19 mouse cellular contexts compared by ENCODE assay signal in the genomic region with DNA sequence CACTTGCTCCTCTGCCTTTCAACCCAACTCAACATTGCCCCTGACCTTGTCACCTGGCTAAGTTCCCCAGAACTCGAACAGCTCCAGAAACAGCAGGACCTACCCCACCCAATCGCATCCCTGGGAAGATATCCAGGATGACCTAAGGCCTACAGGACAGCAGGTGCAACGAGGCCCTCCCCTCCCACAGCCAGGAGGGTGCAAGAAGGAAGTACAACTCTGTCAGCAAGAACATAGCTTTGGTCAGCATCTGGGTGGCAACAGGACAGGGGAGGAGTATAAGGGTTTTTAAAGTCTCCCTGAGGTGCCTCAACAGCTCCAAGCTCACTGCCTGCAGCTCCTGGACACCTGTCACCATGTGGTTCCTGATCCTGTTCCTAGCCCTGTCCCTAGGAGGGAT. TPM values are rescaled to one million over a fixed set of nuclear protein-coding genes. Genes with fewer than 3 reads are reported as not detected.
"Had no signal": no experiment of that assay in that cellular context is flagged by ENCODE, and none has a peak within 500 bp of the region (broad histone marks: within the 10 kb centered on the region; RNA-seq: fewer than 3 reads in every experiment).

Gene Klk1b3 (plus strand): TSS at position 301 of the 400 bp plus-strand sequence.

- H3K4me3 ChIP-seq: neural tube, embryonic 13.5 days; neural tube, embryonic 15.5 days; stomach, embryonic 15.5 days had no signal

- H3K9ac ChIP-seq: neural tube, embryonic 13.5 days; neural tube, embryonic 15.5 days; stomach, embryonic 15.5 days had no signal

- DNase-seq: retina, postnatal 1 day; right cerebral cortex, adult 18-20 months; right cerebral cortex, postnatal 14 days; right cerebral cortex, postnatal 25 days; right cerebral cortex, postnatal 4 days; spleen, adult 18-20 months; thymus, adult 18-20 months; thymus, adult 2 months; thymus, postnatal 14 days; thymus, postnatal 25 days; thymus, postnatal 36 days; thymus, postnatal 4 days had no signal

- H3K27ac ChIP-seq: neural tube, embryonic 13.5 days; neural tube, embryonic 15.5 days; stomach, embryonic 15.5 days; stomach, postnatal 0 days had no signal

- H3K4me1 ChIP-seq: neural tube, embryonic 13.5 days; neural tube, embryonic 15.5 days; stomach, embryonic 15.5 days had no signal

- H3K27me3 ChIP-seq: neural tube, embryonic 13.5 days; neural tube, embryonic 15.5 days; stomach, embryonic 15.5 days had no signal

- H3K4me2 ChIP-seq: neural tube, embryonic 13.5 days; neural tube, embryonic 15.5 days; stomach, embryonic 15.5 days had no signal

- H3K9me3 ChIP-seq: neural tube, embryonic 13.5 days; neural tube, embryonic 15.5 days; stomach, embryonic 15.5 days had no signal

- H3K36me3 ChIP-seq: neural tube, embryonic 13.5 days; neural tube, embryonic 15.5 days; stomach, embryonic 15.5 days had no signal

RNA-seq across cellular contexts. Expression of gene Klk1b3, which starts in this region (rescaled TPM):
- polyA plus RNA-seq: neural tube, embryonic 13.5 days; neural tube, embryonic 14.5 days; neural tube, embryonic 15.5 days; stomach, embryonic 14.5 days; stomach, postnatal 0 days; urinary bladder, adult 2 months had no signal
